Mouse (Mus musculus) ES-Bruce4 (cell line): ENCODE results near the gene Abcc1.

Experiments used
- CTCF ChIP-seq: IDR thresholded peaks from one replicate; pipeline ENCODE4 v1.8.1; 2011; ENCODE audit warnings: low read depth, low read length
- EP300 ChIP-seq: IDR thresholded peaks from 2 replicates; pipeline ENCODE4 v1.6.1; 2011; ENCODE audit warnings: low read depth, low read length; ENCODE audit not compliant: insufficient read depth
- POLR2A ChIP-seq: IDR thresholded peaks from one replicate; pipeline ENCODE4 v1.8.1; 2011; ENCODE audit warnings: low read length; ENCODE audit not compliant: insufficient read depth

- no peak for TF ChIP-seq POLR2A
- TF ChIP-seq CTCF, result no peak
- no peak for TF ChIP-seq EP300
Measured at GRCm38 (mm10) chr16:14351571-14351970, 9.8 kb upstream of the Abcc1 start.
